Mouse (Mus musculus) thymus, postnatal 10 days (tissue): ENCODE data around the gene Prkag1.

Experiments
- DNase-seq, 2 experiments: peaks; one replicate each; pipeline ENCODE4 v3.0.0; 2021; ENCODE audit warnings: low spot score in 2 of 2

The Prkag1 gene

GRCm38 (mm10) chr15:98853161-98853937 is 22.0 kb upstream of the Prkag1 start:
- DNase-seq, result no peak

- no peak for DNase-seq
These were observed 21.4 kb upstream of the Prkag1 start for GRCm38 (mm10) chr15:98852733-98853132.

- DNase-seq, result no peak
These were observed 20.8 kb upstream of the Prkag1 start for GRCm38 (mm10) chr15:98852071-98852470.

GRCm38 (mm10) chr15:98851229-98851818 is 20.0 kb upstream of the Prkag1 start:
- DNase-seq, result no peak

- no peak for DNase-seq
These were observed 19.3 kb upstream of the Prkag1 start for GRCm38 (mm10) chr15:98850668-98851067.

GRCm38 (mm10) chr15:98849956-98850600 is 18.8 kb upstream of the Prkag1 start:
- DNase-seq, result no peak

- DNase-seq, result no peak
These were observed 17.8 kb upstream of the Prkag1 start for GRCm38 (mm10) chr15:98849165-98849564.

GRCm38 (mm10) chr15:98846140-98846539 is 14.8 kb upstream of the Prkag1 start:
- no peak for DNase-seq

- no peak for DNase-seq
These were observed 13.8 kb upstream of the Prkag1 start for GRCm38 (mm10) chr15:98845149-98845548.

GRCm38 (mm10) chr15:98843595-98844223 is 12.4 kb upstream of the Prkag1 start:
- DNase-seq, result no peak

GRCm38 (mm10) chr15:98839671-98840585 is 8.6 kb upstream of the Prkag1 start:
- no peak for DNase-seq

- no peak for DNase-seq
These were observed 7.8 kb upstream of the Prkag1 start for GRCm38 (mm10) chr15:98839161-98839560.

GRCm38 (mm10) chr15:98837743-98838103 is 6.4 kb upstream of the Prkag1 start:
- DNase-seq, result no peak

GRCm38 (mm10) chr15:98837006-98837742 is 5.9 kb upstream of the Prkag1 start:
- no peak for DNase-seq

- no peak for DNase-seq
These were observed 4.0 kb upstream of the Prkag1 start for GRCm38 (mm10) chr15:98835291-98835690.

GRCm38 (mm10) chr15:98834059-98834458 is 2.7 kb upstream of the Prkag1 start:
- no peak for DNase-seq

- DNase-seq, result no peak
These were observed 2.0 kb upstream of the Prkag1 start for GRCm38 (mm10) chr15:98833281-98833680.

GRCm38 (mm10) chr15:98832161-98833058 is 1.1 kb upstream of the Prkag1 start:
- DNase-seq, result peak; percentile 60 to 76

GRCm38 (mm10) chr15:98831684-98832035 is 339 bp upstream of the Prkag1 start:
- DNase-seq, result no peak

GRCm38 (mm10) chr15:98827611-98828011 is 3.7 kb downstream of the Prkag1 start:
- DNase-seq, result no peak
